Mouse (Mus musculus) midbrain, embryonic 16.5 days (tissue): Measurements from ENCODE around the gene Tnfrsf1b. TPM values are rescaled to one million over a fixed set of nuclear protein-coding genes. Genes with fewer than 3 reads are reported as not detected.
A peak's percentile ranks its signal among the peaks of the same experiment; 100 is the strongest.

Experiments used
- ATAC-seq: fragments of 200-750 bp; cut with Nextera tagmentation; 2 replicates; pipeline ENCODE4 v1.8.0; 2017; ENCODE audit warnings: moderate TSS enrichment
- H3K27ac ChIP-seq: fragments of 300-500 bp; sonication (generic); 2 replicates; pipeline ENCODE4 v1.5.1; 2014; ENCODE audit warnings: mild to moderate bottlenecking, low read length, mixed read lengths
- H3K27me3 ChIP-seq: fragments of 300-500 bp; sonication (generic); 2 replicates; pipeline ENCODE4 v1.6.1; 2014; ENCODE audit warnings: low read depth, low read length, mixed read lengths; ENCODE audit not compliant: control insufficient read depth, insufficient read depth
- H3K36me3 ChIP-seq: fragments of 300-500 bp; sonication (generic); 2 replicates; pipeline ENCODE4 v1.6.1; 2014; ENCODE audit warnings: mild to moderate bottlenecking, low read length, moderate library complexity, mixed read lengths; ENCODE audit not compliant: control insufficient read depth, insufficient read depth
- H3K4me1 ChIP-seq: fragments of 300-500 bp; sonication (generic); 2 replicates; pipeline ENCODE4 v1.6.1; 2014; ENCODE audit warnings: mild to moderate bottlenecking, low read length, mixed read lengths; ENCODE audit not compliant: control insufficient read depth, insufficient read depth
- H3K4me2 ChIP-seq: fragments of 300-500 bp; sonication (generic); 2 replicates; pipeline ENCODE4 v1.6.1; 2014; ENCODE audit warnings: mild to moderate bottlenecking, low read length, mixed read lengths
- H3K4me3 ChIP-seq: fragments of 300-500 bp; sonication (generic); 2 replicates; pipeline ENCODE4 v1.5.1; 2014; ENCODE audit warnings: low read depth, mild to moderate bottlenecking, low read length, moderate library complexity, mixed read lengths
- H3K9ac ChIP-seq: fragments of 300-500 bp; sonication (generic); 2 replicates; pipeline ENCODE4 v1.6.1; 2014; ENCODE audit warnings: low read depth, low read length, mixed read lengths
- H3K9me3 ChIP-seq: fragments of 300-500 bp; sonication (generic); replicated peaks from 2 replicates; pipeline ENCODE4 v1.6.1; 2014; ENCODE audit warnings: mild to moderate bottlenecking, low read length, mixed read lengths; ENCODE audit not compliant: control insufficient read depth, poor library complexity, severe bottlenecking
- WGBS: fragments of 180-500 bp; shearing (Covaris S2); extraction: QIAGEN DNeasy Blood & Tissue Kit; methylation state at CpG from one replicate; pipeline ENCODE4 v1.1.7; 2014; 5-methylcytosine and 5-hydroxymethylcytosine counted together
- polyA plus RNA-seq: library from polyadenylated mRNA; unstranded; fragments of >200 nt; fragmentation: Nextera tagmentation; extraction: Ambion mirVana; gene quantifications from 2 replicates; pipeline ENCODE4 v1.2.1, GENCODE M21; 2015

Tnfrsf1b gene
- polyA plus RNA-seq, 1 experiment from 2014 or later, result 4.2 TPM

DNA sequence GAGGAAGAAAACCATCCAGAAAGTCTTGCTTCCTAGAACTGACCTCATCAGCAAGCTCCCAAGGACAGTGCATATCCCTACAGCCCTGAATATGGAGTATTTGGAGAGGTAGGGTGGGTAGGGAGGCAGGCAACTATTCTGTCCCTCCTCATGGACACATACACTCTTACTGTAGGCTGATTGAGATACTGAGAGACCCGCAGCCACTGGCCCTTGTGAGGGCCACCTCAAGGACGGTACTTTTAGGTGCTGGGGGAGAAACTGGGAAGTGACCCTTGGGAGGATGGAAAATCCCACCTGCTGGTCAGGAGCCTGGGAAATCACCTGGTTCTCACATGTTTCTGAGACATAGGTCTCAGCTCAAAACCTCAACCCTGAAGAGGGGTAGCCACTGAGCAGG, 886 bp upstream of the Tnfrsf1b start:
- H3K9me3 ChIP-seq, result no peaks in the 10 kb centered on the region
- peaks cover 17% of the 10 kb centered on the region for H3K27me3 ChIP-seq
- H3K27ac ChIP-seq, result no peak overlapping the region
- H3K4me3 ChIP-seq, result no peak overlapping the region
- ATAC-seq, result no peak
- H3K9ac ChIP-seq, result no peak overlapping the region
- WGBS, result 76% methylated on average over 2 of the region's 2 CpGs
- no peak overlapping the region for H3K4me2 ChIP-seq
- no peaks in the 10 kb centered on the region; the same call in 1 of the 2 replicates for H3K4me1 ChIP-seq
- no peaks in the 10 kb centered on the region for H3K36me3 ChIP-seq

DNA sequence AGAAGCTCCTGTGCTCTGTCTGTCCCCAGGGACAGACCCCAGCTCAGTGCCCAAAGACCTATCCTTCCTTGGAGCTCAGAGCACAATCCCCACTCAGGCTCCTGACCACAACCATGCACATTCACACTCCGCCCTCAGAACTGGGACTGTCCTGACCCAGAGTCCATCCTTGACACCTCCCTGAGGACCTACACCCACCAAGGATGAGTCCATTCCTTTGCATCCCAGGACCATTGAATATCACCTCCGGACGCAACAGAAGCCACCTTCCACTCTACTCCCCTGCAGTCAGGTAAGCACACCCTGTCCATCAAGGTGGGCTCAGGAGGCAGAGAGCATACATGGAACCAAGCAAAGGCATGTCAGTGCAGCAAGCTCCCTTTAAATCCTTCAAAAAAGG, 1.1 kb downstream of the Tnfrsf1b start:
- no peak overlapping the region for H3K27ac ChIP-seq
- H3K4me3 ChIP-seq, result peak overlapping the region; percentile 45
- no peak overlapping the region for H3K9ac ChIP-seq
- H3K36me3 ChIP-seq, result no peaks in the 10 kb centered on the region
- H3K4me1 ChIP-seq, result no peaks in the 10 kb centered on the region; the same call in 1 of the 2 replicates
- H3K4me2 ChIP-seq, result peak overlapping the region; percentile 63
- no peak for ATAC-seq
- H3K27me3 ChIP-seq, result peaks cover 17% of the 10 kb centered on the region
- 93% methylated on average over 3 of the region's 3 CpGs for WGBS
- H3K9me3 ChIP-seq, result no peaks in the 10 kb centered on the region

DNA sequence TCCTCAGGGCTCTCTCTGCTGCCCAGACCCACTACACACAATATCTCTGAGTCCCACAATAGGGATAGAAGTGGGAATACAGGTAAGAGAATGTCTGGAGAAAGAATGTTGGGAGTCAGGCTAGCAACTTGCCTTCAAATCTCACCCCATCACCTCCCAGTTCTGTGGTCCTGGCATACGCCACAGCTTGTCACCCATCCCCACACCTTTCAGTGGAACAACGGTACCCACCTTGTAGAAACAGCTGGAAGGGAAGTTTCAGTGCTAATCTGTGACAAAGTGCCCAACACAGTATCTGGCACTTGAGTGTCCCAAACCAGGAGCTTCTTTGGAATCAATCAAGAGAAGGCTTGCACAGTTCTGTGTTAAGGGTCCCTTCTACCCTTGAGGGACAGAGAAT, 2.0 kb downstream of the Tnfrsf1b start:
- H3K4me2 ChIP-seq, result no peak overlapping the region
- H3K9ac ChIP-seq, result no peak overlapping the region
- no peak overlapping the region for H3K4me3 ChIP-seq
- no peaks in the 10 kb centered on the region for H3K36me3 ChIP-seq
- ATAC-seq, result no peak
- no peak overlapping the region for H3K27ac ChIP-seq
- no peaks in the 10 kb centered on the region; the same call in 1 of the 2 replicates for H3K4me1 ChIP-seq
- no peaks in the 10 kb centered on the region for H3K9me3 ChIP-seq
- H3K27me3 ChIP-seq, result peaks cover 17% of the 10 kb centered on the region
- 93% methylated on average over 2 of the region's 2 CpGs for WGBS

DNA sequence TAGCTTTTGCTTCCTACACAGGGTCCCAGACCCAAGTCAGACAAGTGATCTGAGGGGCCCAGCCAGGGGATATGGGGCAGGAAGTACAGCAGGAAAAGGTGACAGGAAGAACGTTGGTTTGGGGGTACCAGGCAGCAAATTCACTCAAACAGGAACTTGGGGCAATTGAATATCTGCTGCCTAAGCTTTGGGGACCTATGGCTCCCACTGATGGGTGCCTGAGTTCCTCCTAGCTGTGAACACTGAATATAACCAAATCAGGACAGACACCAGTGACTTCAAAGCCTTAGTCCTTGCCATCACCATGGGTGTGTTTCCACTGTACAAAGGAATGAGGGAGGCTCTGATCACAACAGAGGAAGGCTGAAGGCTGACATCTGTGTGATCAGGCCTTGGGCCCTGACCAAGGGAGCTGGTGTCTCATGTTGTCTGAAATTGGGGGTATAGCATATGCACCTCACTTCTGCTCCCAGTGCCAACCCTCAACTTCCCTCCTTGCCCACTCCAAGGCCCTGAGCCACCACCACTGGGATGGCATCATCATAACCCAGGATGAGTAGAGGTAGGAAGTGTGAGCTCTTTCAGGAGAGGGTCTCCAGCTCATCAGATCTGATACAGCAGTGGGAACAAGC, 3.8 kb downstream of the Tnfrsf1b start:
- WGBS, result 67% methylated on average over 1 of the region's 1 CpGs
- H3K4me3 ChIP-seq, result no peak overlapping the region
- H3K27ac ChIP-seq, result no peak overlapping the region

DNA sequence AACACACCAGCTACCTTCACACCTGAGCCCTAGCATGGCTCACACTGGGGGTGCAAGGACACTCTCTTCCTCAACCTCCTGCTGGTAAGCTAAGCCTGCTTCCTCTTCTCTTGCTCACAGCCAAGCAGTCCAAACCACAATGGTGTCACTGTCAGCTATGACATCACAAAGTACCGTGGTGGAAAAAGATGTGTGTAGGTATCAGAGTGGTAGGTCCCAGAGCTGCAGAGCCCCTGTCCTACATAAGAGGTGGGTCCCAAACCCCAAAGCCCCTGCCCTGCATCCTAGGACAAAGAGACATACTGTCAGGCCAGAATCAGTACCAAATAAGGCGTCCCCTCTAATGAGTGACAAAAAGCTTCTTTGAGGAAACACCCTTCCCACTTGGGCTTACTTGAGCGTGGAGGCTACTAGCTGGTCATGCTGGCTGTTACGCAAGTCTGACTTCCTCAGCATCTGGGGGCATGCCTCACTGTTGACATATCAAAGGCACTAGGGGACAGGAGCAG, 5.9 kb downstream of the Tnfrsf1b start:
- Histone ChIP-seq H3K27ac (no peak overlapping the region), H3K9me3 (no peaks in the 10 kb centered on the region), H3K9ac (no peak overlapping the region), H3K4me2 (no peak overlapping the region), H3K36me3 (no peaks in the 10 kb centered on the region), H3K27me3 (peaks cover 5% of the 10 kb centered on the region), H3K4me3 (no peak overlapping the region), H3K4me1 (no peaks in the 10 kb centered on the region)
- WGBS, result 69% methylated on average over 4 of the region's 4 CpGs
- no peak for ATAC-seq

More for the DNA sequence above, 3.8 kb downstream of the Tnfrsf1b start:
- Histone ChIP-seq H3K4me2 (no peak overlapping the region), H3K9ac (no peak overlapping the region), H3K36me3 (no peaks in the 10 kb centered on the region), H3K4me1 (no peaks in the 10 kb centered on the region; the same call in 1 of the 2 replicates), H3K9me3 (no peaks in the 10 kb centered on the region), H3K27me3 (peaks cover 17% of the 10 kb centered on the region)
- ATAC-seq, result no peak

DNA sequence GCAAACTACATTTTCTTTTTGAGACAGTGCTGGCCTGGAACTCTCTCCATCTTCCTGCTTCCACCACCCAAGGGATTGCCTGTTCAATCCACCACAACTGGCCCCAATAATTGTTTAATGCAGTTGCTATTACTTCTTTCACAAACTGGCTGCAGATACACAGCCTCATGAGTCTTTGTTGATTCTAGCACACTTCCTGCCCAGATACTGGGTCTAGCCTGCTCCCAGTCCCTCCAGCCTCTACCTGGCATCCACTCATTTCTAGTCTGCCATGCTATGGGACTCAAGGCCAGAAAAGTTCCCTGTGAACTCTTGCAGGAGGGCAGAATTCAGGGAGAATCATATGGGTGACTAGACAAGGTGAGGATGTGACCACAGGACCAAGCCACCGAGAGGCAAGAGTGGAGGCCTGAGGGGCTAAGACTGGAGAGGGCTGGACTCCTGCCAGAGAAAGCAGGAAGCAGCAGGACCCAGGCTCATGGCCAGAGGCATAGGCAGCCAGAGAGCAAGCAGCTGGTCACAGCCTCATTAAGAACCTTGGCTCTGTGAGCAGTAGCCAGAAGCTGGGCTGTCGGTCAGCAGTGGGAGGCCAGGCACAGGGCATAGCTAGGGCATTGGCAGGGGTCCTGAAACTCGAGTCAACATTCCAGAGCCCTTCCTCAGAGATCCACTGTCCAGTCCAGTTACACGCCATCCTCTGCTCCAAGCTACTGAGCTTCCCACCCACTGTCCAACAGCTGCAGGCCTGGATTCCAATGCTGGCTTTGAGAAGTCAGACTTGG, 7.4 kb downstream of the Tnfrsf1b start:
- H3K9ac ChIP-seq, result no peak overlapping the region

DNA sequence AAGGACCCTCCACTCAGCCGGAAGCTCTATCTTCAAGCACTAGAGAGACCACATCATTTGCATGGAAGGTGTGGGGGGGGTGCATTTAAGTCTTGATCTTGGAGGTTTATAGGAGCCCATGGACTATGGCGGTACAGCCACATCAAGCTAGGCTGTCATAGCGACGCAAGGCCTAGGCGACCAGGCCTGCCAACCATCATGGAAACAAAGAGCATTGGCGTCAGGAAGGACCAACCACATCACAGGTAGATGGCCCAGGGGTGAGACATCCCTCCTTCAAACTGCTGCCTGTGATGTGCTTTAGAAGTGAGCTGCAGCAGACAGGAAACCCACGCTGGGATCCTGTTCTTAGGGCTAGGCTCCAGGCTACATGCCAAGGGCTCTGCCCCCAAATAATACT, 10.6 kb downstream of the Tnfrsf1b start:
- Histone ChIP-seq H3K27me3 (no peaks in the 10 kb centered on the region), H3K4me2 (no peak overlapping the region), H3K36me3 (no peaks in the 10 kb centered on the region), H3K9me3 (no peaks in the 10 kb centered on the region), H3K27ac (no peak overlapping the region), H3K9ac (no peak overlapping the region), H3K4me1 (no peaks in the 10 kb centered on the region), H3K4me3 (no peak overlapping the region)
- WGBS, result 96% methylated on average over 7 of the region's 7 CpGs
- no peak for ATAC-seq

More for the DNA sequence above, 7.4 kb downstream of the Tnfrsf1b start:
- Histone ChIP-seq H3K27ac (no peak overlapping the region), H3K4me2 (no peak overlapping the region), H3K4me3 (no peak overlapping the region), H3K4me1 (no peaks in the 10 kb centered on the region), H3K36me3 (no peaks in the 10 kb centered on the region), H3K9me3 (no peaks in the 10 kb centered on the region), H3K27me3 (no peaks in the 10 kb centered on the region)
- peak; percentile 48; the same call in 1 of the 2 replicates for ATAC-seq
- 50% methylated on average over 4 of the region's 4 CpGs for WGBS

DNA sequence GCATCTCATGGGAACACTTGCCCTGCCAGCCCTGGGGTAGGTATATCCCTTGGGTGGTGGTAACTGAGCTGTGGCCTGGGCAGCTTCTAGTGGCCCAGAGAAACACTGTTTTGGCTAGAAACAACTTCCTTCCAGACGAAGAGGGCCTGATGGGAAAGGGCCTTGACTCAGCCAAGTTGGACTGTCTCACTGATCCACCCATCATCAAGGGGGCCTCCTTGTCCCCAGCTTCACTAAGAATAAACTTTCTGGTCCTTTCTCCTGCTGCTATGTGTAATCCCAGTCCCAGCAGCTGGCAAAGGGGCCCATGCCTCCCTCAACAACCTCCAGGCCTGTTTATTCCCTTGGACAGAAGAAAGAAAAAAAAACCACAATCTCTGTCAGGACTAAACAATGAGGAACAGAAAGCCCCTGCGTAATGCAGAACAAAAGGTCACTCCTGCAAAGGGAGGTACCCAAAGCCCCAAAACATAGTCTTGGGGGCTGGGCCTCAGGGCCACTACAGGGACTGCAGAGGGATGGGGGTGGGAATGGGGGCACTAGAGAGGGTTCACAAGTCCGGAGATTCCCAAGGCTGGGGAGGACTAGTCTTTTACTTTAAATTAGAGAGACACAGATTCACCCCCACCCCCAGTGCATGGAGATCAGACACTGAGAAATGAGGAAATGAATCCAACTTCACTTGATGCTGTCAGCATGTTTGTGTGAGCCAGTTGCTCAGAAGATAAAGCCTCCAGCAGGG, 13.0 kb downstream of the Tnfrsf1b start:
- no peak overlapping the region for H3K9ac ChIP-seq
- 30% methylated on average over 3 of the region's 3 CpGs for WGBS
- no peaks in the 10 kb centered on the region for H3K4me1 ChIP-seq
- no peaks in the 10 kb centered on the region for H3K27me3 ChIP-seq
- H3K9me3 ChIP-seq, result no peaks in the 10 kb centered on the region
- no peak overlapping the region for H3K4me3 ChIP-seq
- no peaks in the 10 kb centered on the region for H3K36me3 ChIP-seq
- no peak for ATAC-seq
- H3K27ac ChIP-seq, result no peak overlapping the region
- no peak overlapping the region for H3K4me2 ChIP-seq
